Mouse (Mus musculus): ENCODE measurements around the gene Fibin. TPM values are rescaled to one million over a fixed set of nuclear protein-coding genes. Genes with fewer than 3 reads are reported as not detected.

The Fibin gene
- total and polyA plus RNA-seq, 2 experiments from 2014 or later = 5.3 to 11.0 TPM

DNA sequence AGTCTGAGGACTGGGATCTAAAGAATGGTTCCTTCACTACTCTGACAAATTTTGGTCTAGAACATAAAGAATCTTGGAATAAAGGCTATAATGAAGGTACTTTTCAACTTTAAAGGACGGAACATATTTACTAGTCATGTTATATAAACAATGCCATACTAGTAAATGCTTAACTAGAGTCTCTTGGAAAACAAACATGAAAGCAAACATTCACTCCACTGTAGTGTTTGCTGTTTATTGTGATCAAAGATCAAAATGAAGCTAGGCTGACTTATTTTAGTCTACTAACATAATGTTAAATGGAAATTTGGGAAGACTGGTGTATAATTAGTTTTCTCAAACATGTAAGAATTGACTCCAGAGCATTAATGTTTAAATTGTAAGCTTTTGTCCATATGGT lies 43.7 kb downstream of the Fibin start:
- no peak overlapping the region for H3K27ac ChIP-seq (ENCODE audit: low read depth)
- no peak for DNase-seq (ENCODE audit: low spot score)
- H3K36me3 ChIP-seq (replicated peaks; ENCODE audit: control insufficient read depth, insufficient read depth, low read length) = no peaks in the 10 kb centered on the region
- H3K4me2 ChIP-seq (ENCODE audit: low read depth, low read length) = no peak overlapping the region
- H3K27me3 ChIP-seq (ENCODE audit: control insufficient read depth, insufficient read depth, low read length) = no peaks in the 10 kb centered on the region
- H3K4me1 ChIP-seq (ENCODE audit: control insufficient read depth, insufficient read depth) = no peaks in the 10 kb centered on the region
- WGBS = 69% methylated on average over 1 of the region's 1 CpGs
- H3K9me3 ChIP-seq (replicated peaks; ENCODE audit: control insufficient read depth, low read length) = no peaks in the 10 kb centered on the region
- TF ChIP-seq CTCF (IDR thresholded peaks at IDR 0.05; ENCODE audit: low read depth) (no peak), EP300 (IDR thresholded peaks at IDR 0.05; ENCODE audit: low read depth) (no peak)
- H3K9ac ChIP-seq (replicated peaks; ENCODE audit: low read depth, low read length) = no peak overlapping the region
- ATAC-seq (ENCODE audit: insufficient read depth, low read depth) = no peak
- no peak overlapping the region for H3K4me3 ChIP-seq (ENCODE audit: low read depth, low read length)

DNA sequence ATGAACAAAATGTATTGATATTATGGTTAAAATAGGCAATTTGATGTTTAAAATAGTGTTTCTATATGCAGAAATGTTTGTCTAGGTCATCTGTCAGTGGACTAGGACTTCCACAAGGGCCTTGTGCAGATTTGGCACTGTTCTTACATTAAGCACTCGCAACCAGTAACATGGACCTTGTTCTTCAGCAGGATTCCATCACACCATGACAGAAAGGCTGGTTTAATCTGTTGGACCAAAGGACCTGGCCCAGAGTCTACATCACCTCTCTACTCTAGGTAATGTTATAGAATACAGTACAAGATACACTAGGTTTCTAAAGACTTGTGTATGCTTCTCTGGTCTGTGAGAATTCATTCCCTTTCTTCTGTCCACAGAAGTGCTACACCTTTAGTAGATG lies 44.3 kb downstream of the Fibin start:
- no peak for DNase-seq (ENCODE audit: low spot score)
- TF ChIP-seq EP300 (IDR thresholded peaks at IDR 0.05; ENCODE audit: low read depth) (no peak), CTCF (IDR thresholded peaks at IDR 0.05; ENCODE audit: low read depth) (no peak)
- Histone ChIP-seq H3K4me3 (ENCODE audit: low read depth, low read length) (no peak overlapping the region), H3K27me3 (ENCODE audit: control insufficient read depth, insufficient read depth, low read length) (no peaks in the 10 kb centered on the region), H3K36me3 (replicated peaks; ENCODE audit: control insufficient read depth, insufficient read depth, low read length) (no peaks in the 10 kb centered on the region), H3K9me3 (replicated peaks; ENCODE audit: control insufficient read depth, low read length) (no peaks in the 10 kb centered on the region), H3K9ac (replicated peaks; ENCODE audit: low read depth, low read length) (no peak overlapping the region), H3K4me2 (ENCODE audit: low read depth, low read length) (no peak overlapping the region), H3K27ac (ENCODE audit: low read depth) (no peak overlapping the region), H3K4me1 (ENCODE audit: control insufficient read depth, insufficient read depth) (no peaks in the 10 kb centered on the region)
- 90% methylated on average over 1 of the region's 1 CpGs for WGBS
- no peak for ATAC-seq (ENCODE audit: insufficient read depth, low read depth)

- ATAC-seq (ENCODE audit: insufficient read depth, low read depth) = no peak
- WGBS = 51% methylated on average over 3 of the region's 3 CpGs
- Histone ChIP-seq H3K4me2 (ENCODE audit: low read depth, low read length) (no peak overlapping the region), H3K27me3 (ENCODE audit: control insufficient read depth, insufficient read depth, low read length) (no peaks in the 10 kb centered on the region), H3K4me1 (ENCODE audit: control insufficient read depth, insufficient read depth) (no peaks in the 10 kb centered on the region), H3K4me3 (ENCODE audit: low read depth, low read length) (no peak overlapping the region), H3K9me3 (replicated peaks; ENCODE audit: control insufficient read depth, low read length) (no peaks in the 10 kb centered on the region), H3K36me3 (replicated peaks; ENCODE audit: control insufficient read depth, insufficient read depth, low read length) (no peaks in the 10 kb centered on the region), H3K9ac (replicated peaks; ENCODE audit: low read depth, low read length) (no peak overlapping the region), H3K27ac (ENCODE audit: low read depth) (no peak overlapping the region)
- DNase-seq (ENCODE audit: low spot score) = no peak
- TF ChIP-seq CTCF (IDR thresholded peaks at IDR 0.05; ENCODE audit: low read depth) (no peak), EP300 (IDR thresholded peaks at IDR 0.05; ENCODE audit: low read depth) (no peak)
Observed at GRCm38 (mm10) chr2:110316116-110316883, 46.7 kb downstream of the Fibin start.

DNA sequence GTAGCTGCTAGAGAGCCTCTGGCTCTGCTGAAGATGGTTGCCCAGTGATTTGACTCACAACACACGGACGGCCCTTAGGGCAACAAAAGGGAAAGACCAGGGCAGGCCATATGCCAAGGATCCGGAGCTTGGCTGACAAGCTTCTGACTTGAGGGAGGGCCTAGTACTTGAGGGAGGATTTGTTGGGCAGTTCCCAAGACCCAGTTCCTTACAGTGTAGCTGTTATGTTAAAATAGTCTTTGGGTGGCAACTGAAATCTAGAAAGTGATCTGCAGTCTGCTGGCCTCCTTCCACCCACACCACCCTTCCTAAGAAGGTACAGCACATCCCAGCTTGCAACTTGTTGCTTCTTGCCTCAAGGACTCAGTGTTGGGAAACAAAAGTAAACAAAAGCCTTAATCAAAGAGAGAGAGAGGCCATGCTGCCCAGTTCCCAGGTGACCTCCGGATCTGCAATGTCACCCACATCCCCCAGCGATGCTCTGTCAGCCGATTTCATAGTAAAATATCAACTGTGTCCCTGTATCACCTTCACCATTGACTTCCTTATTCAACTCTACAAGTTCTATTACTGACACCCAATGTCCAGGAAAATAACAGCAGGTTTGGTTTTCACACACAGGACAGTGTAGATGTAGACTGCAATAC lies 48.4 kb downstream of the Fibin start, which contains the start of gene Bbox1:
Gene Bbox1, minus strand, starts transcription at position 52 of the 647 bp plus-strand sequence.
- WGBS = 79% methylated on average over 6 of the region's 6 CpGs
- no peak within 1 kb of the TSS for H3K4me2 ChIP-seq (ENCODE audit: low read depth, low read length)
- no peak within 1 kb of the TSS for H3K27ac ChIP-seq (ENCODE audit: low read depth)
- H3K4me3 ChIP-seq (ENCODE audit: low read depth, low read length) = no peak within 1 kb of the TSS
- no peaks in the 10 kb centered on the region for H3K36me3 ChIP-seq (replicated peaks; ENCODE audit: control insufficient read depth, insufficient read depth, low read length)
- ATAC-seq (ENCODE audit: insufficient read depth, low read depth) = no peak
- H3K4me1 ChIP-seq (ENCODE audit: control insufficient read depth, insufficient read depth) = no peaks in the 10 kb centered on the region
- no peak for TF ChIP-seq CTCF (IDR thresholded peaks at IDR 0.05; ENCODE audit: low read depth)
- TF ChIP-seq EP300 (IDR thresholded peaks at IDR 0.05; ENCODE audit: low read depth) = no peak
- no peaks in the 10 kb centered on the region for H3K9me3 ChIP-seq (replicated peaks; ENCODE audit: control insufficient read depth, low read length)
- no peak for DNase-seq (ENCODE audit: low spot score)
- H3K27me3 ChIP-seq (ENCODE audit: control insufficient read depth, insufficient read depth, low read length) = no peaks in the 10 kb centered on the region
- H3K9ac ChIP-seq (replicated peaks; ENCODE audit: low read depth, low read length) = no peak within 1 kb of the TSS

DNA sequence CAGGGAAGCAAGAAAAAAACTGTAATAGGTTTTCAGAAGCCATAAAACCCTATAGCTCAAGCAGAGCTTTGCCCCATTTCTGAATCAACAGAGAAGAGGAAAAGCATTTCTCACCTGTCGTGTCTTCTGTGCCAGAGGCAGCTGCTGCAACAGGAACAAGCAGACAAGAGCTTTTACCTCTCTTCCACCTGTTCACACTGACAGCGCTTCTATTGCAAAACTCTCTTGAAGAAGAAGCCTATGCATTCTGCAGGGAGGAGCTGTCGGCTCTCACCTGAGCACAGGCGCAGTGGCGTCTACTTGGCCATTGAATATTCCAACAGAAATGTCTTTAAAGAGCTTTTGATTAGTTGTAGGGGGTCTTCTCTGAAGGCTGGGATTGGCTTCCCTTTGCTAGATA lies 48.9 kb downstream of the Fibin start:
- no peaks in the 10 kb centered on the region for H3K4me1 ChIP-seq (ENCODE audit: control insufficient read depth, insufficient read depth)
- H3K27me3 ChIP-seq (ENCODE audit: control insufficient read depth, insufficient read depth, low read length) = no peaks in the 10 kb centered on the region
- H3K36me3 ChIP-seq (replicated peaks; ENCODE audit: control insufficient read depth, insufficient read depth, low read length) = no peaks in the 10 kb centered on the region
- no peaks in the 10 kb centered on the region for H3K9me3 ChIP-seq (replicated peaks; ENCODE audit: control insufficient read depth, low read length)
- no peak overlapping the region for H3K9ac ChIP-seq (replicated peaks; ENCODE audit: low read depth, low read length)
- TF ChIP-seq CTCF (IDR thresholded peaks at IDR 0.05; ENCODE audit: low read depth) (no peak), EP300 (IDR thresholded peaks at IDR 0.05; ENCODE audit: low read depth) (no peak)
- no peak overlapping the region for H3K27ac ChIP-seq (ENCODE audit: low read depth)
- no peak overlapping the region for H3K4me2 ChIP-seq (ENCODE audit: low read depth, low read length)
- 82% methylated on average over 5 of the region's 5 CpGs for whole genome bisulfite sequencing
- no peak for ATAC-seq (ENCODE audit: insufficient read depth, low read depth)
- H3K4me3 ChIP-seq (ENCODE audit: low read depth, low read length) = no peak overlapping the region
- no peak for DNase-seq (ENCODE audit: low spot score)
